Mouse (Mus musculus): ENCODE measurements around the gene Tmem30c.

Gene Tmem30c

GRCm38 (mm10) chr16:57292765-57293164, at the start of gene Tmem30c:
Gene Tmem30c (minus strand): TSS chr16:57292865.
- DNase-seq: no peak

DNA sequence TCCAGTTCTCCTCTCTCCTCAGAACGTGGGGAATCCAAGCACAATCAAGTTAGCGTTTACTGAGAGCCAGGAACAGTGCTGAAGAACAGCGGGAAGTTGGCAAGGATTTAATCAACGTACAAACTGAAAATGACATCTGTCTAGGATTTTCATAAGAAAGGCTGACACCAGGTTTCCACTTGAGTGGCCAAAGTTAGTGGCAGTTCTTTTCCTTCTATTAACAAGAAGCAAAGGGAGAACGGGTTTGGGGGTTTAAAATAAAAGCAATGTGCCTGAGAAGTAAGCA, 47.9 kb upstream of the Tmem30c start:
- no peak for DNase-seq

DNA sequence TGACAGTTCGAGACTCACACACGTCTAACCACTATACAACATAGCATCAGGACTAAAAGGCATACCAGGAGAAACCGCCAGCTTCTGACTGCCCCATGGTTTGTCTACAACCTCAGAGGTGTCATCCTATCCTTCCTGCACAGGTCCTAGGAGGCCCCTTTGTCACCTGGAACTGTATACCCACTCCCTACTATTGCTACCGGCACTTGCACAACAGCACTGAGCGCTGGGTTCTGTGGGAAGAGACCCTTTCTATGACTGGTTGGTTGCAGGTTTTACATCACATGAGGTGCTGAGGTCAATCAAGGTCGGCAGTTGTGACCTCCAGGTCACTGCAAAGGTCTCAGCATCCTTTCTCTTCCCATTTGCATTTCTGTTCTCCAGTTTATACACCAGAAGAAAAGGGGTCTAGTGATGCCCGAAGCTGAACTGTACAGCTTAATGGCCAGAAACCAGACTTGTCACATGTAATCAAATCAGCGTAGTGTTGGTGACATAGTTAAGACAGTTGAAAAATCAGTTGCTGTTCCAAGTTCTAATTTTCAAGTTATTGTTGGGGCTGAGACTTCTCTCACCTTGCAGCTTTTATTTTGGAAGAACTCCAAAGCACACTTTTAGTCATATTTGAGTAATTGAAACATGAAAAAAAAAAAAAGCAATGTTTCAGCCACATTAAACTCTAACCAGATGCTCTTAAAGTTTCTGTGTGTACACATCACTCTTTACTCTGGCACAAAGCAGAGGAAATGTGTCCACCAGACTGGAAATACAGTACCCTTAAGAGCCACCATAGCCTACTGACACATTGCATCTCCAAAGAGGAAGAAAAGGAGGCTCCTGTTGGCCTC, 47.3 kb upstream of the Tmem30c start:
- DNase-seq: no peak

DNA sequence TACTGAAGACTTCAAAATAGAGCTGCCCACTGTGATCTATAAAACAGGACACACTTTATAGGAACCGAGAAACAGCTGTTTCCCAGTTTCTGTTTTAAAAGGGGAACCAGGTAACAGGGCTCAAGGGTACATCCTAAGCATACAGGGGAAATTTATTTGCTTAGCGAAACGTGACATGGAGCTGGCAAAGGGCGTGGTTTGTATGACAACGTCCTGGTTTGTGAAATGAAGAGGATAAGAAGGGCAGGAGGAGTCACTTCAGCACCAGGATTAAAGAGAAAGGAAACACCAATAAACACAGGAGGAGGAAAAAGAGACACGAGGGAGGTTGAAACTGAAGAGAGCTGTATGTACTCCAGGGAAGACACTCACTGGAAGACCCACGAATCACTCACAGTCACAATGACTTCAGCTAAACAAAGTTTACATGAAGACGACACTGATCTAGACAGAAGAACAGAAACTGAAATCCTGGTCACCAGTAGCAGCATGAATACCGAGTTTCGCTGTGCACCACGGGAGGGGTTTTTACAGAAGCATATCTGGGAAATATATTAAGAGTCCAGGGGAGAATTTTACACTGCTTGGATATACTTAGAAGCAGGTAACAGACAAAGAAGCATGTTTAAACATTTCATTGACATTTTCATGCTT, 44.2 kb upstream of the Tmem30c start:
- no peak for DNase-seq

DNA sequence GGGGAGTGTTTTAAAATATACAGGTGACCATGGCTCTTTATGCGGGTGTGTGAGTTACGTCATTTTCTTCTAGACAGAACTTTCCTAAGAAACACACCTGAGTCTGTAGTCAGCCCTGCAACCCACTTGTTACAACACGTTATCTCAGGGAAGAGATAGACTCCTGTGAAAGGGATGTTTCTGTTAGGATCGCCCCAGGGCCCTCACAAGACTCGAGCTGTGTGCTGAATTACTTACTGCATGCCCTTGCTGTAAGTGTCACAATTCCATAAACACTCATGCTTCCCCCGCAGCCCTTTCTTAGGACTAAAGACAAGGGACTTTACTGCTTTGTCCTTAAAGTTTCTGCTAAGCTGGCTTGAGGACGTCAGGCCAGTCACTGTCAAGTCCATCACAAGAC, 39.6 kb upstream of the Tmem30c start:
- no peak for DNase-seq

- DNase-seq: no peak
Observed at GRCm38 (mm10) chr16:57330111-57330510, 37.4 kb upstream of the Tmem30c start.

DNA sequence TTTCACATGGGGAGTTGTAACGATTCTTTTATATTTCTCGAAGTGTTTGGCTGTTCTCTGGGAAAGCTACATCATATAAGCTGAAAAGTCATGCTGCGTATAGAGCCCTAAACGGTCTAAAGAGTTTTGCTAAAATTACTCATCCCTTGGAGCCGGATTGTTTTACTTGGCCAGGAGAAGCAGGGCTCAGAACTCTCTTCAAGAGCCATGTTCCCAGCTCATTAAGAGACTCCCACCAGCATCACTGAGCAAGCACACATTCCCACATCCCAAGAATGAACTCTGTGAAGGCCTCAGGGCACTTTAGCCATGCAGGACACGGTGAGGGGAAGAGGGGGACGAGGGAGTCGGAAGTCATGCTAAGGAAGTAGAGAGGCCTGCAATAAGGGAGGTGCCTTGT, 36.4 kb upstream of the Tmem30c start:
- DNase-seq: no peak

- DNase-seq: no peak
Observed at GRCm38 (mm10) chr16:57326996-57327395, 34.3 kb upstream of the Tmem30c start.

- DNase-seq: no peak
Observed at GRCm38 (mm10) chr16:57319284-57320124, 26.8 kb upstream of the Tmem30c start.

- no peak for DNase-seq
Observed at GRCm38 (mm10) chr16:57318637-57319125, 26.0 kb upstream of the Tmem30c start.

- DNase-seq: no peak
Observed at GRCm38 (mm10) chr16:57317882-57318636, 25.4 kb upstream of the Tmem30c start.

DNA sequence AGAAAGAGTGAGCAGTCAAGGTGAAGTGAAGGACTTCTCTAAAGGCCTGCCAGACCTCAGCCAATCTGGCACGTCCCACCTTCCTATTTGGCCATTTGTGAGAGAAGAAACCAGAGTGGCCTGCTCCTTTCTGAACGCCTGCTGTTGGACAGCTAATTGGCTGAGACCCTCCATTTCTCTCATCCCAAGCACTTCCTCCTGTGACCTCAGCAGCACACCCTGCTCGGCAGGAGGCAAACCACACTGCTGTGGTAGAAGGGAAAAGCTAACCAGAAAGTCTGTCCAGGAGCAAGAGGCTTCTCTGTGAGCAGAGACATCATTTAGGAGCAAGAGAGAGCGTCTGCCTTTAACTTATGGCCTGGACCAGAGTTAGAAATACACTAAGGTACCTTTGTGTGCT, 24.5 kb upstream of the Tmem30c start:
- DNase-seq: no peak

GRCm38 (mm10) chr16:57315026-57315425, 22.4 kb upstream of the Tmem30c start:
- DNase-seq: no peak

DNA sequence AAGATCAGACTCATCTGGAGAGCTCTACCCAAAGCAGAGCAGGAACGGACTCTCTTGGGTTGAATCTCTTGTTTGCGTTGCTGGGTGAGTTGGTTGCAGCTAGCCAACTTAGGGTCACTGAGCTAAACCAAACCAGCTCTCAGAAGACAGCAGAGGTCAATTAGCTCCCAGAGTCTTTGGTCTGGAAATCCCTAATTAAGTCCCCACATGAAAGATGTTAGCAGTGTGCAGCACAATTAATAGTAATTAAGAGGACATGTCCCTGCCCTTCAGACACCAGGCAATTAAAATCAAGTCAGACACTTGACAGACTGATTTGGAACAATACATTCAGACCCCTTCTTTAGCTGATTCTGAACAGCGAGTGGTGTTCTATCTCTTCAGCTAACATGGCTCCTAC, 21.6 kb upstream of the Tmem30c start:
- no peak for DNase-seq

- no peak for DNase-seq
Observed at GRCm38 (mm10) chr16:57313487-57313886, 20.8 kb upstream of the Tmem30c start.

- no peak for DNase-seq
Observed at GRCm38 (mm10) chr16:57312130-57312529, 19.5 kb upstream of the Tmem30c start.

GRCm38 (mm10) chr16:57305463-57305862, 12.8 kb upstream of the Tmem30c start:
- DNase-seq: no peak

DNA sequence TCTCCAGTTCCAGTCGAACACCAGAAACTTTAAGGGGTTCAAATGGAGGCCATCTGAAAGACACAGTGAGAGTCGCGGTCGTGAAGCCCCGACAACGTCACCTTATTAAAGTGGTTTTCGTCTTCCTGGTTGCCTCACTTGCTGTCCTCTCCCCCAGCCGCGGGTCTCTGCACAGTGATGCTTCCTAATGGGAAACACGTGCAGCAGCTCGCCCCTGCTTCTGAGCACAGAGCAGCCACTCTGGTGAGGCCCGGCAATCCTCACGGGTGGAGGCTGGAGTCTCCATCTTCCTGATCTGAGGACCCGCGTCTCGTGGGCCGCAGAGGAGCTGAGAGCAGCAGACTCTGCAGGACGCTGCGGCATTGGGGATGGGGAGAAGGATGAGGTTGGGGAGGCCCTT, 11.1 kb upstream of the Tmem30c start:
- no peak for DNase-seq

DNA sequence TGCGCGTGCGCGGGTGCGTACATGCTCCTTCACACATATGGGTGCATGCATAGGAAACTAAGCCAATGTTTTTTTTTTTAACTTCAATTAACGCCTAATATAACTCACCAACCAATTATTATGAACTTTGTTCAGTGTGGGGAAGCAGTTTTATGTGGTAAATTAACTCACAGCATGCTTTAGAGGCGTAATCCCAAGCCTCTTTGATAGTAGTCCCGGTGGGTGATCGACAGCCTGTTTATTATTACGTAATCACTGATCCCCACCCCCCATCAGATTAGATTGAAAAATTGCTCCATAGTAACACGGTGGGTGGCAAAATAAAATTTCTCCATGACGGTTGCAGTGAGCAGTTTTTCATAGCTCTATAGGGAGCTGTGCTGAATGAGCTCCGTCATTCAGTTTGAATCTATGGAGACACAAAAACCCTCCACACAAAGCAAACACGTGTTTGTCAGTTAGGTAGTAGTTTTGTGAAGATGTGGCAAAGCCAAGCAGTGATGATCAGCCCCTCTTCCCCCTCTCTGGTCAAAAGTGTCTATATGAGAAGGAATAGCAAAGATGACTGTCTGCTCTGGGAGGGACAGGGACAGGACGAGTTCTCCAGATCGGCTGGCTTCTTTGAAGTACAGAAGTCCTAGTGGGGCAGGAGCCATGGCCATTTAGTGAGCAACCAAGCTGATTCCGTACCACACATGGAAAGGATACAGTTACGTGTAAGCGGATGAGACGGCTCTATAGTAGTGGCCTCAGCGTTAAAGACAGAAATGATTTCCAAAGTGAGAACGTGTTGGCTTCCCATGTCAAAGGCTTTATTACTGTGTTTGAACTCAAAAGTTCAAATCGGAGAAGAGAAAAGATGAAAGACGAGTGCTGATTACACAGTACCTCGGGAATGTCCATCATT, 10.4 kb upstream of the Tmem30c start:
- no peak for DNase-seq

DNA sequence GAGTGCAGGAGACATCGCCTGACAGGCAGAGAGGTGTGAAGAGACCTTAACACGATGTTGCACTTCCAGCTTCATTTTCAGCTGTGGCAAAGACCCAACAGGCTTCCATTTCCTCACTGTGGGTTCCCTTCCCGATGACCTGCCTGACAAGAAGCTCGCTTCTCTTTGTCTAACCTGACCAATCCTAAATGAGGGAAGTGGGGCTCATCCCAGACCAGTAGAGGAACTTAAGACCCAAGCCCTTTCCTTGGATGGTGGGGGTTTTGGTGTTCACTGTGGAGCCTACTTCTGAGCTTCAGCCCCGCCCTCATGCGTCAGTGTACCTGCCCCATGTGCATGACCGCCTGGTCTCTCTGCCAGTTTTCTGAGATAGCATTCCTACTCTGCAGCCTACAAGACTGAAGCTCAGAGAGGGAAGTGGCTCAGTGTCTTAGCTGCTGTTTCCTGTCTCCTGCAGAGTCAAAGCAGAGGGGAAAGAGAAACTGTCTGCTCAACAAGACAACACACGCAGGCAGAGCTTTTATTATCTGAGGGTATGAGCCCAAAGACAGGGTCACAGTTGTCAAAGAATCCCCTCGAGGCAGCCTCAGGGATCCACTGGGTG, 8.9 kb upstream of the Tmem30c start:
- peak in 1 of 2 experiments; percentile 6 for DNase-seq

Data from thymus, adult 18-20 months (tissue).